Mouse (Mus musculus): ENCODE results near the gene Rfx5.

DNA sequence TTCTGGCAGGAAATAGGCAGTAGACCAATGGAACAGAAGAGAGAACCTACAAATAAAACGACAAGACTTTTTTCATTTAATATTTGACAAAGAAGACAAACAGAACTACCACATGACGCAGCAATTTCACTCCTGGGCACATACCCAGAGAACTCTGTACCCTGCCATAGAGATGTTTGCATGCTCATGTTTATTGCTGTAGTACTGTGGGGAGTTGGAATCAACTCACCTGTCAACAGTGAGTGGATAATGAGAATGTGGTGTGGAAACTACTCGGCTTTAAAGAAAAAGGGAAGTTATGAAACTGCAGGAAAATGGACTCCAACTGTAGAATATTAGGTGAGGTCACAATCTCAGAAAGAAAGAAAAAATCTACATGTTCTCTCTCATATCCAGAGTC lies 4.2 kb upstream of the Rfx5 start:
- TF ChIP-seq CTCF (IDR thresholded peaks at IDR 0.05; ENCODE audit: low read depth, low read length) (no peak), POLR2A (IDR thresholded peaks at IDR 0.05; ENCODE audit: extremely low read depth, insufficient read depth, low read length) (no peak)

Measured in liver, adult 2 months (tissue).